Mouse (Mus musculus) layer of hippocampus, postnatal 25 days (tissue): ENCODE data around the gene Gpc2. TPM values are rescaled to one million over a fixed set of nuclear protein-coding genes. Genes with fewer than 3 reads are reported as not detected.
A peak's percentile ranks its signal among the peaks of the same experiment; 100 is the strongest.

Source experiments
- DNase-seq, 2 experiments: peaks; one replicate each; pipeline ENCODE4 v3.0.0; 2022; ENCODE audit warnings: mixed read lengths in 2 of 2, low spot score in 1 of 2; ENCODE audit errors: extremely low spot score in 1 of 2
- total RNA-seq, 2 experiments: library from RNA; stranded (reverse); gene quantifications; 2 replicates each; pipeline ENCODE4 v1.2.3; 2021

The Gpc2 gene
- 1 to 10 TPM; 3.3 to 4.8 TPM for total RNA-seq

DNA sequence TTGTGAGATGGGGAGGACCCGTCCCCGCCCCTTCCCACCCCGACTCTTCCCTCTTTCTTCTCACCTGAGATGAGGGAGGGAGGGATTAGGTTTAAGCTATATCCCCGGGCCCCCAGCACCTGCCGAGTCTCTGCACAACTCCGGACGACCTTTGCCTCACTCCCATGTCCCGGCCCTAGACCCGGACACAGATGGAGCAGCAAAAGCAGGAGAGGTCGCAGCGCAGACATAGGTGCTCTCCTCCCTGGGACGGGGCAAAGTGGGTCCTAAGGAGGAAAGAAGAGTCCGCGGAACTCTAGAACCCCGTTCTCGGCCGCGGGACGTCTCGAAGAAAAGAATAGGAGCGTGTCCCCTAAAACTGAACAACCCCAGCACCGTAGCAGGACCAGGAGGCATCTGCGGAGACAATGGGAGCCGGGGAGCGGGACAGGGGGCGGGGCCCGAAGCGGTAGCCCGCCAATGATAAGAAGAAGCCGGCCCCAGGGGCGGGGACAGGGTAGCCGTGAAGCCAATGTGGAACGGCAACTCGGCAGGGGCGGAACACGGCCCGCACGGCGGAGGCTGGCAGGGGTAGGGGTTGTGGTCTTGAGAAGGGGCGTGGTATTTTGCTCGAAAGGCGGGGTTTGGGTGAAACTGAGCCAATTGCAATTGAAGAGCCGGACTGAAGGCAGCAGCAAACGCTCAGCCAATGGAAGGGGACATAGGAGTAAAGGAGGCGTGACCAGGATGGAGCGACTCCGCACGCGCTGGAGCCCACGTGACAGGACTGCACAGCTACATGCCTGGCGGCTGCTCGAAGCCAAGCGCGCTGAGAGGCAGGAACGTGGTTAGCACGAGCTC, at the start of gene Gpc2, which contains the start of the genes Gm43720 and Stag3:
Gpc2 (minus strand) TSS at position 421 of the 840 bp plus-strand sequence.
Gm43720 (minus strand) TSS at position 374 of the 840 bp plus-strand sequence.
Stag3 (plus strand) TSS at position 656 of the 840 bp plus-strand sequence.
- DNase-seq, result peak; percentile 59 to 65

GRCm38 (mm10) chr5:138312795-138313194, 33.0 kb upstream of the Gpc2 start:
- DNase-seq, result no peak

DNA sequence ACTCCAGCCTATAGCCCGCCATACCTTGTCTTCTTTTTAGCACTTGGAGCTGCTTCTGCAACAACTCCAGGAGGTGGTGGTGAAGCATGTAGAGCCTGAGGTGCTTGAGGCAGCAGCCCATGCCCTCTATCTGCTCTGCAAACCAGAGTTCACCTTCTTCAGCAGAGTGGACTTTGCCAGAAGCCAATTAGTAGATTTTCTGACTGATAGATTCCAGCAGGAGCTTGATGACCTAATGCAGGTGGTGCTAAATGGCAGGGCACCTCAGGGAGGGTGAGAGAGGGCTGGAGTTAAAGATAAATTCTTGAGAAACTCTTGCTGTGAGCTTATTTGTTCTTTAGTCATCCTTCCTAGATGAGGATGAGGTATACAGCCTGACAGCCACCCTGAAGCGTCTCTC, 19.8 kb upstream of the Gpc2 start:
- no peak for DNase-seq

GRCm38 (mm10) chr5:138294158-138294557, 14.4 kb upstream of the Gpc2 start:
- DNase-seq, result no peak

DNA sequence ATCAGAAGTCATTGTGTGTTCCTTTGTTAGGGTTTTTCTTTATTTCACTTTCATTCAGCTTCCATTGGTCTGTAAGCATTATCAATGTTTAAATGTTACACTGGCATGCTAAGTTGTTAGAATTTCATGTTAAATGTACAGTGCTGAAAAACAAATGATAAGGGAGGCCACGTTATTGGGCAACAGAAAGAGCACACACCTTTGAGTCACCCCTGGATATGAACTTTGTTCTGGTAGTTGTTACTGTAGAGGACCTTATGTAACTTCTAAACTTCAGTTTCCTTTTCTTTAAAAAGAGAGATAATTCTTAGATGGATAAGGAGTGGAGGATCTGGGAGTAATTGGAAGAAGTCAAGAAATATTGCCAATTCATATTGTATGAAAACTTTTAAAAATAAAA, 11.8 kb upstream of the Gpc2 start:
- no peak for DNase-seq

DNA sequence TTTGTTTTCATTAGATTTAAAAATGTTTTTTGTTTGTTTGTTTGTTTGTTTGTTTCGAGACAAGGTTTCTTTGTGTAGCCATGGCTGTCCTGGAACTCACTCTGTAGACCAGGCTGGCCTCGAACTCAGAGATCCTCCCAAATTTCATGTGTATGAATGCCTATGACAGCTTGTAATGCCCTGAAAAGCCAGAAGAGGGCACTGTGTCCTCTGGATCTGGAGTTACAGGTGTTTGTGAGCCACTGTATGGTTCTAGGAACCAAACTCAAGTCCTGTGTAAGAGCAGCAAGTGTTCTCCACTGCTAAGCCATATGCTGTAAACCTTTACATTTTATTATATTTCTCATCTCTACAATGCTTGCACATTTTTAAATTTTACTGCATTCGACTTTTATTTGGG, 8.1 kb upstream of the Gpc2 start:
- DNase-seq, result no peak

DNA sequence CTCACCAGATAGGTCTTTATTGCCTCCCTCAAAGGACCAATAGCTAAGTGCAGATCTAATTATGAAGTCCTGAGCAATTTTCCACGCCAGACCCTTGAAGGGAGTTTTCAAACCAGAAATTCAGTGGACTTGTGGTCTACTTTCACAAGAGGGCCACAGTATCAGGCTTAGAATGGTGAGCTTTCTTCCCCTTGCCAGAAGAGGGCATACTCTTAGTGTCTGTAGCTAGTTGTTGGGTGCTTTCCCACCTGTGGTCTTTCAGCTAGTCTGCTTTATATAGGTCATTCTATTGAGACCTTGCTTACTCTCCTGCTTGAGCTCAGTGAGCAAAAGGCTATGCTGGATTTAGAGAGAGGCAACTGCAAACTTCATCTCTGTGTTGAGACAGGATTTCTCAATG, 3.7 kb upstream of the Gpc2 start:
- DNase-seq, result no peak

GRCm38 (mm10) chr5:138281798-138282197, 2.0 kb upstream of the Gpc2 start:
- DNase-seq, result no peak

DNA sequence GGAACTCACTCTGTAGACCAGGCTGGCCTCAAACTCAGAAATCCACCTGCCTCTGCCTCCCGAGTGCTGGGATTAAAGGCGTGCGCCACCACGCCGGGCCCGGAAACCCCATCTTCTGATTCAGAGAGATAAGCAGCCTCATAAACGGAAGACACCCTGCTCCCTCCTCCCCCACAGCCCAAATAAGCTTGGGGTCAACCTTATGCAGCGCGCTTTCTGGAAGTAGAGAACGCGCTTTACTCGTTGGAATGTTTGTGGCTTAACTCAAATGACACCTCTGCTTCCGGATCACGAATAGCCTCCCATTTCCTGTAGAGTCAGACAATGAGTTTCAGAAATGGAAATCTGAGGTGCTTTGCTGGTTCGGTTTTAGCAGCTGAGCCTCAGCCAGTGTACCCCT, 1.0 kb upstream of the Gpc2 start:
- no peak for DNase-seq

DNA sequence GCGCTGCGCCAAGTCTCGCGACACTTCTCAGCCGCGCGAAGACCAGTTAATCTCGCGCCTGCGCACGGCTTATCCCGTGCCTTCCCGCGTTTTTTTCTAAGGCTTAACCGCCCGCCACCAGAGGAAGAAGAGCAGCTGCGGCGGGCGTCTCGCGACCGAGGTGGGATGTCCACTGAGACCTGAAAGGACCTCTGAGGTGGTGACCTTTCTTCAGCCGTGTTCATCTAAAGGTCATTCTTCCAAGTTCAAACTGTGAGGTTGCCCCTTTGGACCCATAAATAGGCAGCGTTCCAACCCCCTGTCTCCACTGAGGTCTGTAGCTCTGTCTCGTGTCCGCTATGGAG, 592 bp upstream of the Gpc2 start:
- no peak for DNase-seq

DNA sequence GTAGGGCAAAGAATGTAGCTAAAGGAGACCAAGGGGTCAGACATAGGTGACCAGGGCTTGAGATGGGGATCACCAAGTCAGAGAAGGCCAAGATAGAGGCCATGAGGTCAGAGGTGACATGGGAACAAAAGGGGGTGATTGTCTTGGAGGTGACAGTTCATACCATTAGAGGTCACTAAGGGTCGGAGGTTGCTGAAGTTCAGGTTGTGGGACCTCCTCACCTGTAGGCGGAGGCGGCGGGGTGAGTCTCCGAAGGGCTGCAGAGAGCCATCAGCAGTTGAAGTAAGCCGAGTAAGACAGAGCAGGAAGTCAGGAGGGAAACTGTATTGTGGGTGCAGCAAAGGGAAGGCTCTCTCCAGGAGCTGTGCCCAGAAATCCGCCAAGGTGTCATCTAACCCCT, 1.8 kb downstream of the Gpc2 start:
- no peak for DNase-seq

DNA sequence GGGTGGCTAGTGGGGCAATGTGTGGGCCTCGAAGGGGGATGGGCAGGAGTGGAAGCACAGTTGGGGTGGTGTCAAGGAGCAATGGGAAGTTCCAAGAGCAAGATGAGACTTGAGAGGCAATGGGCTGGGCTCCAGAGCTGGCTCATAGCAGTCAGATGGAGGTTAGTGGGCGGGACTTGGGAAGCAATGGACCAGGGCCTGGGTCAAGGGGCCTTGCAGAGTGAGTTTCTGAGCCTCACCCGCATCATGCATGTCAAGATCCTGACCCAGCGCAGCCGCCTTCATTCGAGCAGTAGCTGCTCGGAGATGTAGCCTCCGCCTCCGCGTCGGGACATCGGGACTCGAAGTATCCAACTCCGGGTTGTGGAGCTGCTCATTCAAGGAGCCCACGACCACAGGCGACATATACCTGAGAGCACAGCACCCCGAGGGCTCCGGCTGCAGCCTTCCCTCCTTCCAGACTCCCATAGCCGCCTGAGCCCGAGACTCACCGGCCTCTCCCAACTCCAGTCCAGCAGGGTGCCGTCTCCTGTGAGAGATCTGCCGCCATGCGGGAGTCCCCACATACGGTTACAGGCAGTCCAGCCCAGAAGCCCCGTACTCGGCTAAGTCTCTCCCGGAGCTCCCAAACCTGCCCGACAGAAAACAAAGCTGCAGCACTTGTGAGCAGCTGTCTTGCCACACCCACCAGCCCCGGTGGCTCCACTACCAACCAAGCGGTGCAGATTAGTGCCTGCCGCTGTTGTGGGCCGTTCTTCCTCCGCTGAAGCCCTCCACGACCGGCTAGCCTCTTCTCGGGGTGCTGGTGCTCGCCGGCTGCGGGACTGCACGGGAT, 4.4 kb downstream of the Gpc2 start:
- no peak for DNase-seq

DNA sequence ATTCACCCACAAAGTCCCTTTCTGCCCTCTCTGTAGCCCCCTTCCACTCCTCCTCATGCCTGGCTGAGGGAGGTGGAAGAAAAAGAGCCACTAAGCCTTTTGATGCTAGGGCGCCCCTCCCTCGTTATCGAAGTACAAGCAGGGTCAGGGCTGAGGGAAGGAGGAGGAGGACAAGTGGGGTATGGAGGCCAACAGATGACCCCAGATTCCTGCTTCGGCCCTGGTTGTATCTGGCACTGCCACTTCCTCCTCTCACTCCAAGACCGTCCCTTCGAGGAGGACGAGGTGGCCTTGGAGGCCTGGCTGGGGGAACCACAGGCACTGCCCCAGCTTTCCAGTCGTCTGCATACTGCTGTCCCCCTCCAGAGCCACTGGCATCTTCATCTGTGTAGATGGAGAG, 5.6 kb downstream of the Gpc2 start:
- DNase-seq, result no peak

- DNase-seq, result no peak
Observed at GRCm38 (mm10) chr5:138272409-138272923, 7.3 kb downstream of the Gpc2 start, which contains the start of gene Gal3st4. Gene Gal3st4 (minus strand): TSS chr5:138272840.

- DNase-seq, result no peak
Observed at GRCm38 (mm10) chr5:138271232-138271631, 8.6 kb downstream of the Gpc2 start.

DNA sequence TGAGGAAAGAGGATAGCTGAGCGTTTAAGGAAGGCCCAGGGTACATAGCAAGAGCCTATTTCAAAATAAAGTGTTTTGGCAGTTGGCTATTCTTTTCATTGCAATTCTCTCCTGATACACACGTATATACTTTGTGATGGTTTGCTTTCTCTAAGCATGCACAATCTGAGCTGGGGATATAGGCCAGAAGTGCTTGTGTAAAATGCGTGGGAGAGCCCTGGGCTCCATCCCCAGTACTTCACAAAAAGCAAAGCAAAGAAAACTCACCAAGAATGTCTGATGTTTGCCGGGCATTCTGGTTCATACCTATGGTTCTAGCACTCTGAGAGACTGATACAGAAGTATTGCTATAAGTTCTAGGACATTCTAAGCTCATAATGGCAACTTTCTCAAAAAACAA, 10.8 kb downstream of the Gpc2 start:
- DNase-seq, result no peak

DNA sequence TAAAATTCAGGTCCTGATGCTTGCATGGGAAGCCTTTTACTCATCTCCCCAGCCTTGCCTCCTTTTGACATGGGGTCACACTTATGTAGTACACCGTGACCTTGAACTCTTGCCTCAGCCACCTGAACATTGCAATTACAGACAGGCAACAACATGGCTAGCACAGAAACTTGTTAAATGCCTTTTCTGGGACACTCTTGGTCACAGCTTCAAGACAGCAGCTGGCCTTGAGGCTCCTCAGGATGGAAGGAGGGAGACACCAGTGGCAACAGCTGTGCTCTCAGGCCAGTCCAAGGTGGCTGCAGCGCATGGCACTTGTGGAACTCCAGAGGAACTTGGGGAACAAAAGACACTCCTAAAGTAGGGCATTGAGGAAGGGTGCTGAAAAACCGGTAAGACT, 12.7 kb downstream of the Gpc2 start:
- DNase-seq, result no peak

DNA sequence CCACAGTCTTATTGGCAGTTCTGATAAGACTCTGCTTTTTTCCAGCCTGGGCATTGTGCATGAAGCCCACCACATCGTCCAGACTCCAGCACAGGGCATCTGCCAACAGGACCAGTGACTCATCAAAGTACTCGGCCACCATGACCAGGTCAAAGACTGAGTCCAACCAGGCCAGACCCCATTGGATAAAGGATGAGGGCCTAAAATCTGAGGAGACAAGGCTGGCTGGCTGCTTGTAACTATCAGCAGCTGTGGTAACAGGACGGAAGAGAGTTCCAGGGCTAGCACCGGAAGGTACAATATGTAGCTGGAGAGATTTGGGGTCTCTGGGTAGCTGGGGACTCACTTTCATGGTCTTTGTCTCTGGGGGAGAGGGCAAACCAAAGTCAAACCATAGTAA, 14.1 kb downstream of the Gpc2 start:
- peak in 1 of 2 experiments; percentile 7 for DNase-seq

GRCm38 (mm10) chr5:138264207-138264578, 15.6 kb downstream of the Gpc2 start:
- DNase-seq, result peak in 1 of 2 experiments; percentile 5

DNA sequence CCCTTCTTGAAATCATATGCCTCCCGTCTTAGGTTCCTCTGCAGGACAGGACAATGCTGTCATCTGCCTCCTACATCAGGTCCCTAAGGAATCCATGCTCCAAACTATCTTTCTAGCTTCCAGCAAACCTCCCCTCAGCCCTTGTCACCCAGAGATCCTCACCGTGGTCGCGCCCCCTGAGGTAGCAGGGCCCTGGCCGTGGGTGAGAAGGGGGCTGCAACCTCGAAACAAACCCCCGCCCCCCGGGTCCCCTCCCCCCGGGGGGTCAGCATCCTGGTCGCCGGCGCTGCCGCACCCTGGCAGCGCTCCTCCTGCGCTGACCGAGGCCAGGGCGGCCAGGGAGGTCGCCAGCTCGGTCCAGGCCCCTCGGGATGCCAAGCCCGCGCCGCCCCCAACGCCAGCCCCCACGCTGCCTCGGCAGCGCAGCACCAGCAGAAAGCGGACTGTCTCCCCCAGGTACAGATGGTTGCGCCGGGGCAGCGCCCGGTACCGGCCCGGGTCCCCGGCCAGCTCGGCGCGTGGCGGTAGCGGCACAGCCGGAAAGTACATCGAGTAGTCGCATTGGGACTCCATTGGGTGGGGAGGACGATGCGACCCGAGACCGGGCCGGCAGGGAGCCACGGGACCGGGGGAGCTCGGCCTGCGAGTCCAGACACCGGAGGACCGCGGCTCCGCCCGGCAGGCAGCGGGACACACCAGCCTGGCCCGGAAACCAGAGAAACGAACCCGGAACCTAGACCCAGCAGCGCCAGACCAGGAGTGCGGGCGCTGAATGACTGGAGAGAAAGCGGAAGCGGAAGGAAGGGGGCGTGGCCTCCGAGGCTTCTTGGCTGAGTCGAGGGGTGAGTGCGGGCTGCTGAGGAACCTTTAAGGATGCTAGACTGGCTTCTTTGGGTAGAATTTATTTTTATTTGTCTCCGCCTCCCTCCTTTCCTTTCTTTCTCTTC, 16.3 kb downstream of the Gpc2 start, which contains the start of gene BC037034:
BC037034 (minus strand) TSS at position 774 of the 947 bp plus-strand sequence.
- peak; percentile 84 to 85 for DNase-seq
